Mouse (Mus musculus) stomach, embryonic 14.5 days (tissue): ENCODE results near the gene Il11. TPM values are rescaled to one million over a fixed set of nuclear protein-coding genes. Genes with fewer than 3 reads are reported as not detected.
"Not testable (repeated sequence)": the region's sequence is repeated elsewhere in the genome, so short reads cannot be mapped to it uniquely, and the experiment has no call there.

Experiments used
- ATAC-seq: fragments of 200-750 bp; cut with Nextera tagmentation; 2 replicates; pipeline ENCODE4 v1.8.0; 2017; ENCODE audit warnings: low read depth, moderate TSS enrichment; ENCODE audit not compliant: insufficient number of reproducible peaks, insufficient read depth, low FRiP score
- H3K27ac ChIP-seq: fragments of 300-500 bp; sonication (generic); 2 replicates; pipeline ENCODE4 v1.5.1; 2014; ENCODE audit warnings: mild to moderate bottlenecking, low read length, moderate library complexity, mixed read lengths
- H3K27me3 ChIP-seq: fragments of 300-500 bp; sonication (generic); 2 replicates; pipeline ENCODE4 v1.6.1; 2014; ENCODE audit warnings: low read length, control low read depth, mixed read lengths; ENCODE audit not compliant: control insufficient read depth, insufficient read depth
- H3K36me3 ChIP-seq: fragments of 300-500 bp; sonication (generic); 2 replicates; pipeline ENCODE4 v1.6.1; 2014; ENCODE audit warnings: mild to moderate bottlenecking, control low read depth, low read length, moderate library complexity, mixed read lengths; ENCODE audit not compliant: control insufficient read depth, insufficient read depth
- H3K4me1 ChIP-seq: fragments of 300-500 bp; sonication (generic); 2 replicates; pipeline ENCODE4 v1.6.1; 2014; ENCODE audit warnings: low read length, control low read depth, mixed read lengths; ENCODE audit not compliant: control insufficient read depth, insufficient read depth
- H3K4me2 ChIP-seq: fragments of 300-500 bp; sonication (generic); replicated peaks from 2 replicates; pipeline ENCODE4 v1.6.1; 2014; ENCODE audit warnings: low read depth, low read length, control low read depth
- H3K4me3 ChIP-seq: fragments of 300-500 bp; sonication (generic); 2 replicates; pipeline ENCODE4 v1.5.1; 2014; ENCODE audit warnings: low read depth, low read length, control low read depth
- H3K9ac ChIP-seq: fragments of 300-500 bp; sonication (generic); replicated peaks from 2 replicates; pipeline ENCODE4 v1.6.1; 2014; ENCODE audit warnings: low read depth, mild to moderate bottlenecking, control low read depth, low read length, moderate library complexity, mixed read lengths
- H3K9me3 ChIP-seq: fragments of 300-500 bp; sonication (generic); 2 replicates; pipeline ENCODE4 v1.6.1; 2016; ENCODE audit warnings: low read depth, low read length, control low read depth; ENCODE audit not compliant: control insufficient read depth
- WGBS: fragments of 180-500 bp; shearing (Covaris S2); extraction: QIAGEN DNeasy Blood & Tissue Kit; methylation state at CpG from one replicate; pipeline ENCODE4 v1.1.7; 2014; 5-methylcytosine and 5-hydroxymethylcytosine counted together
- polyA plus RNA-seq: library from polyadenylated mRNA; unstranded; fragments of >200 nt; fragmentation: Nextera tagmentation; extraction: Ambion mirVana; gene quantifications from 2 replicates; pipeline ENCODE4 v1.2.1, GENCODE M21; 2014

Gene Il11
- polyA plus RNA-seq, 1 experiment from 2014 or later = 0.17 TPM

GRCm38 (mm10) chr7:4812303-4813104 lies 29.8 kb upstream of the Il11 start, which contains the start of gene Ube2s:
Gene Ube2s (minus strand): TSS chr7:4812590.
- Histone ChIP-seq H3K9ac (peak within 1 kb of the TSS; percentile 98), H3K36me3 (peaks cover 26% of the 10 kb centered on the region), H3K9me3 (no peaks in the 10 kb centered on the region), H3K27me3 (no peaks in the 10 kb centered on the region), H3K4me1 (peaks cover 11% of the 10 kb centered on the region; the same call in 1 of the 2 replicates), H3K4me3 (peak within 1 kb of the TSS; percentile 99), H3K4me2 (peak within 1 kb of the TSS; percentile 80), H3K27ac (peak within 1 kb of the TSS; percentile 97)
- under 1% methylated on average over 62 of the region's 62 CpGs for WGBS
- peak; percentile 99 for ATAC-seq

GRCm38 (mm10) chr7:4811842-4812302 lies 29.2 kb upstream of the Il11 start:
- no peaks in the 10 kb centered on the region for H3K27me3 ChIP-seq
- WGBS = 1% methylated on average over 27 of the region's 36 CpGs
- no peak; the same call in 1 of the 2 replicates for ATAC-seq

GRCm38 (mm10) chr7:4811131-4811530 lies 28.5 kb upstream of the Il11 start:
- WGBS = 36% methylated on average over 10 of the region's 10 CpGs
- H3K27ac ChIP-seq, H3K27me3 ChIP-seq, ATAC-seq, H3K9me3 ChIP-seq: not testable (repeated sequence)
- peak overlapping the region; percentile 98 for H3K9ac ChIP-seq
- peak overlapping the region; percentile 80 for H3K4me2 ChIP-seq
- H3K4me1 ChIP-seq = peaks cover 11% of the 10 kb centered on the region; the same call in 1 of the 2 replicates
- H3K36me3 ChIP-seq = peaks cover 39% of the 10 kb centered on the region
- H3K4me3 ChIP-seq = peak overlapping the region; percentile 99

More at GRCm38 (mm10) chr7:4811842-4812302, 29.2 kb upstream of the Il11 start:
- Histone ChIP-seq H3K9me3 (no peaks in the 10 kb centered on the region), H3K36me3 (peaks cover 31% of the 10 kb centered on the region), H3K27ac (peak overlapping the region; percentile 97), H3K4me3 (peak overlapping the region; percentile 99), H3K4me1 (peaks cover 11% of the 10 kb centered on the region; the same call in 1 of the 2 replicates), H3K9ac (peak overlapping the region; percentile 98), H3K4me2 (peak overlapping the region; percentile 80)

GRCm38 (mm10) chr7:4806716-4807115 lies 24.1 kb upstream of the Il11 start:
- Histone ChIP-seq H3K27ac (no peak overlapping the region), H3K4me2 (no peak overlapping the region), H3K4me3 (no peak overlapping the region), H3K27me3 (no peaks in the 10 kb centered on the region), H3K4me1 (peaks cover 11% of the 10 kb centered on the region; the same call in 1 of the 2 replicates), H3K9ac (no peak overlapping the region), H3K36me3 (peaks cover 48% of the 10 kb centered on the region), H3K9me3 (no peaks in the 10 kb centered on the region)
- 82% methylated on average over 7 of the region's 7 CpGs for WGBS
- 0 out of 2 replicates have a peak, but pooled peaks have one; percentile 33 for ATAC-seq

GRCm38 (mm10) chr7:4802247-4802646 lies 19.6 kb upstream of the Il11 start:
- ATAC-seq = no peak
- no peaks in the 10 kb centered on the region for H3K27me3 ChIP-seq
- H3K9ac ChIP-seq = no peak overlapping the region
- H3K4me3 ChIP-seq = no peak overlapping the region
- H3K36me3 ChIP-seq = peaks cover 26% of the 10 kb centered on the region
- H3K9me3 ChIP-seq = no peaks in the 10 kb centered on the region
- no peak overlapping the region for H3K27ac ChIP-seq
- no peak overlapping the region for H3K4me2 ChIP-seq
- no peaks in the 10 kb centered on the region for H3K4me1 ChIP-seq

- Histone ChIP-seq H3K36me3 (peaks cover 36% of the 10 kb centered on the region), H3K4me2 (no peak overlapping the region), H3K4me3 (no peak overlapping the region), H3K4me1 (0 out of 2 replicates have a peak, but pooled peaks cover 10% of the 10 kb centered on the region), H3K27ac (no peak overlapping the region), H3K9ac (no peak overlapping the region), H3K9me3 (no peaks in the 10 kb centered on the region), H3K27me3 (no peaks in the 10 kb centered on the region)
- no peak for ATAC-seq
- WGBS = 74% methylated on average over 7 of the region's 7 CpGs
Measured at GRCm38 (mm10) chr7:4795767-4796433, 13.2 kb upstream of the Il11 start.

GRCm38 (mm10) chr7:4794631-4795168 lies 12.0 kb upstream of the Il11 start:
- H3K4me3 ChIP-seq = 0 out of 2 replicates have a peak overlapping the region, but pooled peaks have one; percentile 89
- H3K9me3 ChIP-seq = no peaks in the 10 kb centered on the region
- H3K27me3 ChIP-seq = no peaks in the 10 kb centered on the region
- 74% methylated on average over 3 of the region's 3 CpGs for WGBS
- H3K36me3 ChIP-seq = peaks cover 36% of the 10 kb centered on the region
- H3K4me1 ChIP-seq = 0 out of 2 replicates have a peak, but pooled peaks cover 10% of the 10 kb centered on the region
- no peak overlapping the region for H3K27ac ChIP-seq
- H3K4me2 ChIP-seq = no peak overlapping the region
- ATAC-seq = no peak
- no peak overlapping the region for H3K9ac ChIP-seq

GRCm38 (mm10) chr7:4793674-4794073 lies 11.0 kb upstream of the Il11 start:
- Histone ChIP-seq H3K27me3 (no peaks in the 10 kb centered on the region), H3K4me2 (peak overlapping the region; percentile 77), H3K9me3 (no peaks in the 10 kb centered on the region), H3K4me3 (peak overlapping the region; percentile 89), H3K9ac (peak overlapping the region; percentile 97), H3K4me1 (0 out of 2 replicates have a peak, but pooled peaks cover 10% of the 10 kb centered on the region), H3K27ac (peak overlapping the region; percentile 44; the same call in 1 of the 2 replicates), H3K36me3 (peaks cover 36% of the 10 kb centered on the region)
- WGBS = 34% methylated on average over 4 of the region's 4 CpGs
- ATAC-seq = no peak
